Mouse (Mus musculus) embryonic fibroblast, embryonic 13.5 days (primary cell): ENCODE data around the gene Agxt2. TPM values are rescaled to one million over a fixed set of nuclear protein-coding genes. Genes with fewer than 3 reads are reported as not detected.

Source experiments
- H3K27ac ChIP-seq: 2 replicates; pipeline ENCODE4 v1.5.1; 2012; ENCODE audit warnings: low read length, control low read depth, inconsistent platforms; ENCODE audit not compliant: insufficient read depth
- H3K4me1 ChIP-seq: 2 replicates; pipeline ENCODE4 v1.6.1; 2011; ENCODE audit warnings: low read length; ENCODE audit not compliant: control insufficient read depth, insufficient read depth
- H3K4me3 ChIP-seq: 2 replicates; pipeline ENCODE4 v1.5.1; 2011; ENCODE audit warnings: mild to moderate bottlenecking, control low read depth, low read length; ENCODE audit not compliant: insufficient read depth
- CTCF ChIP-seq: IDR thresholded peaks from 2 replicates; pipeline ENCODE4 v1.5.1; 2011; ENCODE audit warnings: mild to moderate bottlenecking, control low read depth, low read length, moderate library complexity, borderline replicate concordance; ENCODE audit not compliant: insufficient read depth
- POLR2A ChIP-seq: IDR thresholded peaks from 2 replicates; pipeline ENCODE4 v1.6.1; 2011; ENCODE audit warnings: low read depth, mild to moderate bottlenecking, control low read depth, low read length, moderate library complexity
- polyA plus RNA-seq: library from polyadenylated mRNA; stranded (reverse); fragments of >200 nt; gene quantifications from 2 replicates; pipeline ENCODE4 v1.2.4, GENCODE M21; 2011; ENCODE audit warnings: low read depth; ENCODE audit not compliant: missing spikeins, insufficient read length

Agxt2 gene
- polyA plus RNA-seq, 1 experiment, result not detected

- no peak overlapping the region for H3K27ac ChIP-seq
- no peaks in the 10 kb centered on the region for H3K4me1 ChIP-seq
- no peak overlapping the region for H3K4me3 ChIP-seq
- no peak for TF ChIP-seq POLR2A
- TF ChIP-seq CTCF, result no peak
These were observed 20.1 kb downstream of the Agxt2 start for GRCm38 (mm10) chr15:10378338-10378959.

- H3K4me1 ChIP-seq, result no peaks in the 10 kb centered on the region
- TF ChIP-seq POLR2A (no peak), CTCF (no peak)
- no peak overlapping the region for H3K4me3 ChIP-seq
- H3K27ac ChIP-seq, result no peak overlapping the region
These were observed 21.6 kb downstream of the Agxt2 start for GRCm38 (mm10) chr15:10379757-10380458.

- no peak for TF ChIP-seq CTCF
- no peak for TF ChIP-seq POLR2A
- H3K4me3 ChIP-seq, result no peak overlapping the region
- H3K27ac ChIP-seq, result no peak overlapping the region
- no peaks in the 10 kb centered on the region for H3K4me1 ChIP-seq
These were observed 28.9 kb downstream of the Agxt2 start for GRCm38 (mm10) chr15:10387263-10387662.

- no peak overlapping the region for H3K27ac ChIP-seq
- no peak overlapping the region for H3K4me3 ChIP-seq
- no peak for TF ChIP-seq CTCF
- TF ChIP-seq POLR2A, result no peak
- no peaks in the 10 kb centered on the region for H3K4me1 ChIP-seq
These were observed 41.5 kb downstream of the Agxt2 start for GRCm38 (mm10) chr15:10399795-10400194.

GRCm38 (mm10) chr15:10400415-10400814 is 42.1 kb downstream of the Agxt2 start:
- Histone ChIP-seq H3K4me3 (no peak overlapping the region), H3K4me1 (no peaks in the 10 kb centered on the region), H3K27ac (no peak overlapping the region)
- TF ChIP-seq CTCF, result no peak
- TF ChIP-seq POLR2A, result no peak

- Histone ChIP-seq H3K4me1 (no peaks in the 10 kb centered on the region; the same call in 1 of the 2 replicates), H3K27ac (no peak overlapping the region; the same call in 1 of the 2 replicates), H3K4me3 (no peak overlapping the region)
- no peak for TF ChIP-seq CTCF
- TF ChIP-seq POLR2A, result no peak
These were observed 51.5 kb downstream of the Agxt2 start for GRCm38 (mm10) chr15:10409842-10410241.

GRCm38 (mm10) chr15:10410881-10411280 is 52.5 kb downstream of the Agxt2 start:
- TF ChIP-seq POLR2A (no peak), CTCF (no peak)
- Histone ChIP-seq H3K4me3 (no peak overlapping the region), H3K27ac (no peak overlapping the region), H3K4me1 (no peaks in the 10 kb centered on the region; the same call in 1 of the 2 replicates)

GRCm38 (mm10) chr15:10413656-10414055 is 55.3 kb downstream of the Agxt2 start:
- no peaks in the 10 kb centered on the region; the same call in 1 of the 2 replicates for H3K4me1 ChIP-seq
- no peak overlapping the region for H3K27ac ChIP-seq
- TF ChIP-seq CTCF (no peak), POLR2A (no peak)
- H3K4me3 ChIP-seq, result no peak overlapping the region

GRCm38 (mm10) chr15:10421138-10421784 is 62.9 kb downstream of the Agxt2 start:
- Histone ChIP-seq H3K4me1 (no peaks in the 10 kb centered on the region), H3K27ac (no peak overlapping the region), H3K4me3 (no peak overlapping the region)
- TF ChIP-seq CTCF (no peak), POLR2A (no peak)

GRCm38 (mm10) chr15:10421785-10422144 is 63.4 kb downstream of the Agxt2 start:
- no peaks in the 10 kb centered on the region for H3K4me1 ChIP-seq
- no peak for TF ChIP-seq POLR2A
- TF ChIP-seq CTCF, result no peak
- H3K27ac ChIP-seq, result no peak overlapping the region
- H3K4me3 ChIP-seq, result no peak overlapping the region
